Mouse (Mus musculus) erythroblast, embryonic 14.5 days (primary cell): ENCODE data around the gene Rab11fip3.

Experiments
- GATA1 ChIP-seq: IDR thresholded peaks from 2 replicates; pipeline ENCODE4 v1.6.1; 2012; ENCODE audit warnings: low read length, inconsistent platforms, mixed read lengths
- TAL1 ChIP-seq: IDR thresholded peaks from 3 replicates; pipeline ENCODE4 v1.6.1; 2012; ENCODE audit warnings: low read length, inconsistent platforms, mixed read lengths

GRCm38 (mm10) chr17:25979829-25980738 is 89.3 kb downstream of the Rab11fip3 start:
- TF ChIP-seq GATA1: no peak
- no peak for TF ChIP-seq TAL1
